Mouse (Mus musculus): ENCODE measurements around the gene Sirt6. TPM values are rescaled to one million over a fixed set of nuclear protein-coding genes. Genes with fewer than 3 reads are reported as not detected.

Gene Sirt6
- polyA plus RNA-seq, 1 experiment from 2014 or later, result 58.5 TPM

- peaks cover 73% of the 10 kb centered on the region for H3K27me3 ChIP-seq (ENCODE audit: low read depth, poor library complexity, severe bottlenecking)
- peak within 1 kb of the TSS; percentile 61 for H3K4me3 ChIP-seq
- no peaks in the 10 kb centered on the region for H3K9me3 ChIP-seq (replicated peaks)
- peaks cover 13% of the 10 kb centered on the region; the same call in 1 of the 2 replicates for H3K36me3 ChIP-seq
- H3K27ac ChIP-seq, result peak within 1 kb of the TSS; percentile 88
- WGBS, result 14% methylated on average over 10 of the region's 10 CpGs
- H3K4me1 ChIP-seq, result peaks cover 71% of the 10 kb centered on the region
- no peak for DNase-seq (ENCODE audit: low spot score)
Measured at GRCm38 (mm10) chr10:81574081-81575056, 53.2 kb downstream of the Sirt6 start, which contains the start of gene Tle2. Tle2 (plus strand) TSS chr10:81574561.

GRCm38 (mm10) chr10:81572975-81573374, 54.6 kb downstream of the Sirt6 start:
- 5% methylated on average over 9 of the region's 9 CpGs for WGBS
- peaks cover 85% of the 10 kb centered on the region for H3K4me1 ChIP-seq
- no peak for DNase-seq (ENCODE audit: low spot score)
- peak overlapping the region; percentile 87 for H3K27ac ChIP-seq
- H3K36me3 ChIP-seq, result peaks cover 11% of the 10 kb centered on the region; the same call in 1 of the 2 replicates
- H3K9me3 ChIP-seq (replicated peaks), result no peaks in the 10 kb centered on the region
- H3K4me3 ChIP-seq, result peak overlapping the region; percentile 50
- peaks cover 61% of the 10 kb centered on the region for H3K27me3 ChIP-seq (ENCODE audit: low read depth, poor library complexity, severe bottlenecking)

GRCm38 (mm10) chr10:81572133-81572671, 55.4 kb downstream of the Sirt6 start:
- peaks cover 89% of the 10 kb centered on the region for H3K4me1 ChIP-seq

More at GRCm38 (mm10) chr10:81572133-81572671, 55.4 kb downstream of the Sirt6 start:
- no peaks in the 10 kb centered on the region for H3K9me3 ChIP-seq (replicated peaks)
- WGBS, result 3% methylated on average over 9 of the region's 9 CpGs
- peak; percentile 52 for DNase-seq (ENCODE audit: low spot score)
- H3K36me3 ChIP-seq, result peaks cover 8% of the 10 kb centered on the region
- peak overlapping the region; percentile 50 for H3K4me3 ChIP-seq
- peak overlapping the region; percentile 87 for H3K27ac ChIP-seq
- peaks cover 61% of the 10 kb centered on the region for H3K27me3 ChIP-seq (ENCODE audit: low read depth, poor library complexity, severe bottlenecking)

Other genes starting within 250 kb of the Sirt6 start
- gene Fzr1, start 249.3 kb downstream of the Sirt6 start, polyA plus RNA-seq (2016; fragmentation: Nextera tagmentation; extraction: Ambion mirVana), result 134 and 148 TPM in 2 replicates
- 101 and 115 TPM in 2 replicates for gene Dohh, start 243.4 kb downstream of the Sirt6 start, polyA plus RNA-seq (2016; fragmentation: Nextera tagmentation; extraction: Ambion mirVana)
- 3.8 and 4.2 TPM in 2 replicates for gene Gm48551, start 243.3 kb downstream of the Sirt6 start, polyA plus RNA-seq (2016; fragmentation: Nextera tagmentation; extraction: Ambion mirVana)
- 1.4 and 1.5 TPM in 2 replicates for gene Gm48552, start 238.8 kb downstream of the Sirt6 start, polyA plus RNA-seq (2016; fragmentation: Nextera tagmentation; extraction: Ambion mirVana)
- 1.9 and 2.9 TPM in 2 replicates for gene Smim24, start 234.7 kb downstream of the Sirt6 start, polyA plus RNA-seq (2016; fragmentation: Nextera tagmentation; extraction: Ambion mirVana)
- 9.3 and 19.8 TPM in 2 replicates for gene Nfic, start 172.2 kb downstream of the Sirt6 start, polyA plus RNA-seq (2016; fragmentation: Nextera tagmentation; extraction: Ambion mirVana)
- 0.24 and 0.48 TPM in 2 replicates for gene Celf5, start 145.1 kb downstream of the Sirt6 start, polyA plus RNA-seq (2016; fragmentation: Nextera tagmentation; extraction: Ambion mirVana)
- 100 and 102 TPM in 2 replicates for gene Ncln, start 131.4 kb downstream of the Sirt6 start, polyA plus RNA-seq (2016; fragmentation: Nextera tagmentation; extraction: Ambion mirVana)
- 0.34 and 0.39 TPM in 2 replicates for gene S1pr4, start 127.7 kb downstream of the Sirt6 start, polyA plus RNA-seq (2016; fragmentation: Nextera tagmentation; extraction: Ambion mirVana)
- 0.80 and 2.0 TPM in 2 replicates for gene Gna15, start 103.6 kb downstream of the Sirt6 start, polyA plus RNA-seq (2016; fragmentation: Nextera tagmentation; extraction: Ambion mirVana)
- 88.5 and 91.5 TPM in 2 replicates for gene Gna11, start 82.6 kb downstream of the Sirt6 start, polyA plus RNA-seq (2016; fragmentation: Nextera tagmentation; extraction: Ambion mirVana)
- gene Aes, start 68.3 kb downstream of the Sirt6 start, polyA plus RNA-seq (2016; fragmentation: Nextera tagmentation; extraction: Ambion mirVana), result 337 and 432 TPM in 2 replicates
- gene Tle2, start 53.2 kb downstream of the Sirt6 start, polyA plus RNA-seq (2016; fragmentation: Nextera tagmentation; extraction: Ambion mirVana), result 17.1 and 28.2 TPM in 2 replicates
- 12.6 and 15.5 TPM in 2 replicates for gene Tle6, start 26.7 kb downstream of the Sirt6 start, polyA plus RNA-seq (2016; fragmentation: Nextera tagmentation; extraction: Ambion mirVana)
- gene BC025920, start 21.5 kb downstream of the Sirt6 start, polyA plus RNA-seq (2016; fragmentation: Nextera tagmentation; extraction: Ambion mirVana), result 1.4 TPM in 2 replicates
- gene Ankrd24, start 743 bp upstream of the Sirt6 start, polyA plus RNA-seq (2016; fragmentation: Nextera tagmentation; extraction: Ambion mirVana), result 8.0 and 8.6 TPM in 2 replicates
- gene Gm10778, start 21.3 kb upstream of the Sirt6 start, polyA plus RNA-seq (2016; fragmentation: Nextera tagmentation; extraction: Ambion mirVana), result 4.2 and 5.1 TPM in 2 replicates
- gene Zfp433, start 77.0 kb upstream of the Sirt6 start, polyA plus RNA-seq (2016; fragmentation: Nextera tagmentation; extraction: Ambion mirVana), result 11.7 and 14.2 TPM in 2 replicates
- gene Gm3055, start 143.4 kb upstream of the Sirt6 start, polyA plus RNA-seq (2016; fragmentation: Nextera tagmentation; extraction: Ambion mirVana), result 10.1 and 12.5 TPM in 2 replicates
- 3.4 and 4.3 TPM in 2 replicates for gene Gm4767, start 184.4 kb upstream of the Sirt6 start, polyA plus RNA-seq (2016; fragmentation: Nextera tagmentation; extraction: Ambion mirVana)
- 9.1 and 10.2 TPM in 2 replicates for gene Gm32687, start 236.1 kb upstream of the Sirt6 start, polyA plus RNA-seq (2016; fragmentation: Nextera tagmentation; extraction: Ambion mirVana)